In the genomic region with DNA sequence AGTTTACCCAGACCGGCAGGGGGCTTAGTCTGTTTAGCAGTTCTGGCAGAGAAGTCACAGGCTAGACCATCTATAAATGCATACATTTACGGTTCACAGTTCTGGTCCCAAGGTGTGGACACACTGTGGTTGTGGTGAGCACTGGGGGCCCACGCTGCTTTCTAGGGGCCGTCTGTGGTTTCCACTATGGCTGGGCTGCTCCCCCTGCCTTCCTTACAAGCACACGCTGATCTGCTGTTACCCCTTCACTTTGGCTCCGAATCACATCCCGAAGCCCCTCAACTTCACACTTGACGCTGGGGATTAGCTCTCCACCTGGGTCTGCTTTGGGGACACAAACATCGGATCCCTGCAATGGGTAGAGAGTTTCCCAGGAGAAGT, we compare ENCODE assay signal across 7 mouse cellular contexts. TPM values are rescaled to one million over a fixed set of nuclear protein-coding genes. Genes with fewer than 3 reads are reported as not detected.
DNase-seq lines count a peak whose midpoint lies in the region; ATAC-seq lines count a peak whose summit lies in the region.

No protein-coding gene starts in this region.

- H3K4me1 ChIP-seq in kidney, embryonic 15.5 days: peaks cover 17% of the 10 kb centered on the region
- peaks cover 7% of the 10 kb centered on the region; the same call in 1 of the 2 replicates for H3K4me1 ChIP-seq in embryonic facial prominence, embryonic 12.5 days
- no peaks in the 10 kb centered on the region; the same call in 1 of the 2 replicates for H3K4me1 ChIP-seq in hindbrain, embryonic 16.5 days (ENCODE audit: control insufficient read depth, insufficient read depth, low read depth, low read length)
- peaks cover 10% of the 10 kb centered on the region for H3K4me1 ChIP-seq in neural tube, embryonic 13.5 days (replicated peaks)

- no peak for ATAC-seq in kidney, embryonic 15.5 days (replicated peaks; ENCODE audit: low FRiP score)
- ATAC-seq in embryonic facial prominence, embryonic 12.5 days (ENCODE audit: insufficient number of reproducible peaks, insufficient read depth, low FRiP score, low TSS enrichment): no peak
- ATAC-seq in hindbrain, embryonic 16.5 days: no peak
- ATAC-seq in neural tube, embryonic 13.5 days (ENCODE audit: low read depth): no peak

- WGBS in kidney, embryonic 15.5 days: 37% methylated on average over 9 of the region's 9 CpGs
- WGBS in embryonic facial prominence, embryonic 12.5 days: 32% methylated on average over 9 of the region's 9 CpGs
- WGBS in hindbrain, embryonic 16.5 days: 26% methylated on average over 9 of the region's 9 CpGs
- 44% methylated on average over 9 of the region's 9 CpGs for WGBS in neural tube, embryonic 13.5 days

- H3K4me2 ChIP-seq in kidney, embryonic 15.5 days: peak overlapping the region; percentile 64
- peak overlapping the region; percentile 49 for H3K4me2 ChIP-seq in embryonic facial prominence, embryonic 12.5 days (replicated peaks)
- H3K4me2 ChIP-seq in hindbrain, embryonic 16.5 days (ENCODE audit: low read length): peak overlapping the region; percentile 60
- H3K4me2 ChIP-seq in neural tube, embryonic 13.5 days: peak overlapping the region; percentile 49

- no peaks in the 10 kb centered on the region for H3K9me3 ChIP-seq in kidney, embryonic 15.5 days (replicated peaks)
- no peaks in the 10 kb centered on the region for H3K9me3 ChIP-seq in embryonic facial prominence, embryonic 12.5 days
- H3K9me3 ChIP-seq in hindbrain, embryonic 16.5 days (ENCODE audit: control insufficient read depth, low read length): no peaks in the 10 kb centered on the region
- H3K9me3 ChIP-seq in neural tube, embryonic 13.5 days: no peaks in the 10 kb centered on the region

- H3K27me3 ChIP-seq in kidney, embryonic 15.5 days: no peaks in the 10 kb centered on the region
- peaks cover 17% of the 10 kb centered on the region for H3K27me3 ChIP-seq in embryonic facial prominence, embryonic 12.5 days
- no peaks in the 10 kb centered on the region for H3K27me3 ChIP-seq in hindbrain, embryonic 16.5 days (replicated peaks; ENCODE audit: control insufficient read depth, insufficient read depth, low read length)
- peaks cover 9% of the 10 kb centered on the region; the same call in 1 of the 2 replicates for H3K27me3 ChIP-seq in neural tube, embryonic 13.5 days

- no peak overlapping the region for H3K9ac ChIP-seq in kidney, embryonic 15.5 days
- H3K9ac ChIP-seq in embryonic facial prominence, embryonic 12.5 days: no peak overlapping the region
- H3K9ac ChIP-seq in hindbrain, embryonic 16.5 days (ENCODE audit: low read depth, low read length): no peak overlapping the region
- H3K9ac ChIP-seq in neural tube, embryonic 13.5 days: no peak overlapping the region

- peak overlapping the region; percentile 31 for H3K4me3 ChIP-seq in kidney, embryonic 15.5 days (replicated peaks)
- H3K4me3 ChIP-seq in embryonic facial prominence, embryonic 12.5 days: no peak overlapping the region
- H3K4me3 ChIP-seq in hindbrain, embryonic 16.5 days (ENCODE audit: low read length): peak overlapping the region; percentile 30
- H3K4me3 ChIP-seq in neural tube, embryonic 13.5 days: peak overlapping the region; percentile 13; the same call in 1 of the 2 replicates

- no peak for DNase-seq in kidney, postnatal 4 days
- DNase-seq in frontal cortex, postnatal 36 days (ENCODE audit: low spot score in 2 of 2): no peak
- no peak for DNase-seq in adrenal gland, adult (ENCODE audit: inconsistent age in 2 of 2, low spot score in 1 of 2)

- no peaks in the 10 kb centered on the region for H3K36me3 ChIP-seq in kidney, embryonic 15.5 days
- H3K36me3 ChIP-seq in embryonic facial prominence, embryonic 12.5 days: no peaks in the 10 kb centered on the region
- H3K36me3 ChIP-seq in hindbrain, embryonic 16.5 days (ENCODE audit: control insufficient read depth, insufficient read depth, low read length): no peaks in the 10 kb centered on the region
- H3K36me3 ChIP-seq in neural tube, embryonic 13.5 days: no peaks in the 10 kb centered on the region

- no peak overlapping the region for H3K27ac ChIP-seq in kidney, embryonic 15.5 days
- H3K27ac ChIP-seq in embryonic facial prominence, embryonic 12.5 days: no peak overlapping the region
- H3K27ac ChIP-seq in hindbrain, embryonic 16.5 days (ENCODE audit: low read depth, low read length): no peak overlapping the region
- H3K27ac ChIP-seq in neural tube, embryonic 13.5 days (replicated peaks): no peak overlapping the region

RNA-seq across cellular contexts. Expression of a gene that starts 26.3 kb away (rescaled TPM):
- polyA plus RNA-seq in kidney, embryonic 15.5 days (2015; fragmentation: Nextera tagmentation; extraction: Ambion mirVana): 12.1 and 13.5 TPM in 2 replicates
- 17.9 and 19.7 TPM in 2 replicates for polyA plus RNA-seq in embryonic facial prominence, embryonic 12.5 days (2016; fragmentation: Nextera tagmentation; extraction: Ambion mirVana)
- 39.1 and 40.2 TPM in 2 replicates for polyA plus RNA-seq in hindbrain, embryonic 16.5 days (2015; fragmentation: Nextera tagmentation; extraction: Ambion mirVana)
- polyA plus RNA-seq in neural tube, embryonic 13.5 days (2015; fragmentation: Nextera tagmentation; extraction: Ambion mirVana): 37.3 and 42.7 TPM in 2 replicates

RNA-seq across cellular contexts. Expression of a gene that starts 29.7 kb away (rescaled TPM):
- polyA plus RNA-seq in kidney, embryonic 15.5 days (2015; fragmentation: Nextera tagmentation; extraction: Ambion mirVana): 40.0 and 43.8 TPM in 2 replicates
- 15.3 and 19.7 TPM in 2 replicates for polyA plus RNA-seq in embryonic facial prominence, embryonic 12.5 days (2016; fragmentation: Nextera tagmentation; extraction: Ambion mirVana)
- polyA plus RNA-seq in hindbrain, embryonic 16.5 days (2015; fragmentation: Nextera tagmentation; extraction: Ambion mirVana): 6.3 and 7.4 TPM in 2 replicates
- 5.2 and 6.8 TPM in 2 replicates for polyA plus RNA-seq in neural tube, embryonic 13.5 days (2015; fragmentation: Nextera tagmentation; extraction: Ambion mirVana)
